Mouse (Mus musculus) ovary, postnatal 36 days (tissue): ENCODE measurements around the gene Msmo1.
A peak's percentile ranks its signal among the peaks of the same experiment; 100 is the strongest.

Source experiments
- DNase-seq: peaks from one replicate; pipeline ENCODE4 v3.0.0; 2022; ENCODE audit warnings: low spot score, mixed read lengths

Gene Msmo1

GRCm38 (mm10) chr8:64733271-64733943, at the start of gene Msmo1:
Gene Msmo1 (minus strand): TSS chr8:64733792.
- peak; percentile 95 for DNase-seq

GRCm38 (mm10) chr8:64781947-64782346, 48.4 kb upstream of the Msmo1 start:
- DNase-seq, result no peak

- DNase-seq, result peak; percentile 13
These were observed 44.3 kb upstream of the Msmo1 start for GRCm38 (mm10) chr8:64777925-64778324.

GRCm38 (mm10) chr8:64774136-64774535, 40.5 kb upstream of the Msmo1 start:
- no peak for DNase-seq

GRCm38 (mm10) chr8:64770814-64771213, 37.2 kb upstream of the Msmo1 start:
- DNase-seq, result no peak

GRCm38 (mm10) chr8:64769586-64769985, 36.0 kb upstream of the Msmo1 start:
- no peak for DNase-seq

GRCm38 (mm10) chr8:64768645-64769044, 35.1 kb upstream of the Msmo1 start:
- DNase-seq, result no peak

- peak; percentile 27 for DNase-seq
These were observed 33.5 kb upstream of the Msmo1 start for GRCm38 (mm10) chr8:64767047-64767446.

- DNase-seq, result no peak
These were observed 30.5 kb upstream of the Msmo1 start for GRCm38 (mm10) chr8:64764075-64764474.

GRCm38 (mm10) chr8:64762751-64763150, 29.2 kb upstream of the Msmo1 start:
- no peak for DNase-seq

GRCm38 (mm10) chr8:64761430-64761829, 27.8 kb upstream of the Msmo1 start:
- DNase-seq, result peak; percentile 39

GRCm38 (mm10) chr8:64757956-64758355, 24.4 kb upstream of the Msmo1 start:
- no peak for DNase-seq

GRCm38 (mm10) chr8:64746215-64747058, 12.8 kb upstream of the Msmo1 start:
- no peak for DNase-seq

- no peak for DNase-seq
These were observed 7.1 kb upstream of the Msmo1 start for GRCm38 (mm10) chr8:64740547-64741211.

GRCm38 (mm10) chr8:64738916-64739315, 5.3 kb upstream of the Msmo1 start:
- DNase-seq, result no peak

GRCm38 (mm10) chr8:64736767-64737323, 3.3 kb upstream of the Msmo1 start:
- no peak for DNase-seq

GRCm38 (mm10) chr8:64735161-64735560, 1.6 kb upstream of the Msmo1 start:
- DNase-seq, result no peak

GRCm38 (mm10) chr8:64732596-64732995, 996 bp downstream of the Msmo1 start:
- no peak for DNase-seq

GRCm38 (mm10) chr8:64728156-64728555, 5.4 kb downstream of the Msmo1 start:
- no peak for DNase-seq

GRCm38 (mm10) chr8:64726190-64726695, 7.3 kb downstream of the Msmo1 start:
- no peak for DNase-seq

GRCm38 (mm10) chr8:64723206-64723605, 10.4 kb downstream of the Msmo1 start:
- no peak for DNase-seq

GRCm38 (mm10) chr8:64717868-64718267, 15.7 kb downstream of the Msmo1 start:
- no peak for DNase-seq
